Mouse (Mus musculus): ENCODE measurements at regions not wholly inside any gene's neighbourhood (a gene's known extent, or its start where the extent isn't known, plus 50 kb on each side); places are given as distances from the start of the nearest gene placed in this dataset.

DNA sequence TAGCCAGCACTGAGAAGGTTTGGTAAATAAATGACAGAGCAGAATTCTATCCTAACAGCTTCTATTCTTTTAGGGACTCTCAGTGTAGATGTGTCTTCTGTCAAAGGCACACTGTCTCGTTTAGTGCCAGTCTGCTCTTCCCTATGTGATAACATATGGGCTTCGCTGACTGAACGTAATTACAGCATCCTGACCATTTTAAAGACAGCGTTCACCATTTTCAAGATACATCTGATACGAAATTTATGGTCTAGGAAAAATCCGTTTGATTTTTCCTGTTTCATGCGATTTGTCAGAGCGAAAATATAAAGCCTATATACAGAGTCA, 103.4 kb upstream of the Cdh6 start:
- TF ChIP-seq CTCF (IDR thresholded peaks at IDR 0.05; ENCODE audit: low read depth) (no peak), EP300 (IDR thresholded peaks at IDR 0.05; ENCODE audit: low read depth) (no peak)

Data from liver, postnatal 0 days (tissue).